Mouse (Mus musculus) thymus, adult 2 months (tissue): ENCODE data around the gene Dchs1.

Experiments used
- CTCF ChIP-seq: fragments of 200-500 bp; IDR thresholded peaks from 2 replicates; pipeline ENCODE4 v1.5.1; 2012; ENCODE audit warnings: mild to moderate bottlenecking, control low read depth, low read length, moderate library complexity, borderline replicate concordance; ENCODE audit not compliant: control insufficient read depth, poor library complexity, insufficient read depth; ENCODE audit errors: extremely low read depth
- POLR2A ChIP-seq: fragments of 200-500 bp; IDR thresholded peaks from 2 replicates; pipeline ENCODE4 v1.6.1; 2012; ENCODE audit warnings: mild to moderate bottlenecking, low read length, control low read depth, moderate library complexity; ENCODE audit not compliant: control insufficient read depth, poor library complexity, insufficient read depth; ENCODE audit errors: extremely low read depth

DNA sequence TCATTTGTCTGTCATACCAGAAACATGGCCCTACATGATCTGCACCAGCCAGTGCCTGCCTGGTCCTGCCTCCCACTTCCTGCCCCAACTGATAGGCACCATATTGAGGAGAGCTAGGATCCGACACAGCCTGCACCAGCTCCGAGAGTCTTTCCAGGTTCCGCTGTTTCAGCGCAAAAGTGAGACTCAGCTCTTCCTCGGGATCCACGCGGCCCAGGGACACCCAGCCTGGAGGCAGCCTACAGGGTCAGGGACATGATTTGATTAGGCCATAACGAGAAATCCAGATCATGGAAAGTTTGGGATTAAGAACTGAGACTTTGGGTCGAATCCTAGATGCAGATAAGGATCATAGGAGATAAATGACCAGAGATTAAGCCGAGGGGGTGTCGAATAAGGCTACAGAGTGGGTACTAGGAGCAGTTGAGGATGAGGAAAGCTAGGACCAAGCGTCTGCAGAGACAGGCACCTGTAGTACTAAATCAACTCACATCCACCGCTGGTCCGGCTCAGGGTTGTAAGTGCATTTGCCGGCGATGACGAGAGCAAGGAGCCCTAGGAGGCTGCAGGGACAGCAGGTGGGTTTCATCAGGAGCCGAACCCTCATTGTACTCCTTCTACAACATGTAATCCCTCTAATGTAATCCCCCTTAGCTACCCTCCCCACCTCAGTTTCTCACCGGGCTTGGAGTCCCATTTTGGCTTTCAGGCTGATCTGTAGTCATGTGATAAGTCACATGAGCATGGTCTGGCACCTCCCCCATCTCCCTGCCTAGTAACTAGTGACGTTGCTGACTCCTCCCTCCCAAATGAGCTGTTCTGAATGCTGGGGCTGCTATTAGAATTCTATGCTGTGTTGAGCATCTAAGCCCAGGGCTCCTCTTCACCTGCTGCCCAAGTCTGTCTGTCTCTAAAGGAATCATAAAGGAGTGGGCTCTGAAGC lies 35.7 kb downstream of the Dchs1 start, which contains the start of gene Tpp1:
- TF ChIP-seq CTCF (no peak), POLR2A (no peak)
